Mouse (Mus musculus) olfactory bulb, adult 2 months (tissue): Measurements from ENCODE around the gene Abtb2. TPM values are rescaled to one million over a fixed set of nuclear protein-coding genes. Genes with fewer than 3 reads are reported as not detected.

Source experiments
- H3K27ac ChIP-seq: fragments of 200-500 bp; 2 replicates; pipeline ENCODE4 v1.5.1; 2012; ENCODE audit warnings: low read depth, low read length; ENCODE audit not compliant: insufficient read depth
- H3K4me1 ChIP-seq: fragments of 200-500 bp; 2 replicates; pipeline ENCODE4 v1.6.1; 2012; ENCODE audit warnings: low read length; ENCODE audit not compliant: control insufficient read depth, insufficient read depth
- H3K4me3 ChIP-seq: fragments of 200-500 bp; 2 replicates; pipeline ENCODE4 v1.5.1; 2012; ENCODE audit warnings: mild to moderate bottlenecking, low read depth, low read length, moderate library complexity; ENCODE audit not compliant: insufficient read depth
- CTCF ChIP-seq: fragments of 200-500 bp; IDR thresholded peaks from 2 replicates; pipeline ENCODE4 v1.5.1; 2012; ENCODE audit warnings: low read depth, mild to moderate bottlenecking, low read length, moderate library complexity; ENCODE audit not compliant: insufficient read depth
- POLR2A ChIP-seq: fragments of 200-500 bp; IDR thresholded peaks from 2 replicates; pipeline ENCODE4 v1.6.1; 2012; ENCODE audit warnings: mild to moderate bottlenecking, low read depth, low read length, moderate library complexity; ENCODE audit not compliant: insufficient read depth
- WGBS: fragments of 180-500 bp; shearing (Covaris S2); methylation state at CpG from one replicate; pipeline ENCODE4 v1.1.7; 2018; 5-methylcytosine and 5-hydroxymethylcytosine counted together
- polyA plus RNA-seq: library from polyadenylated mRNA; stranded (reverse); fragments of >200 nt; gene quantifications from 2 replicates; pipeline ENCODE4 v1.2.4, GENCODE M21; 2012; ENCODE audit warnings: low replicate concordance; ENCODE audit not compliant: missing spikeins, insufficient read depth, insufficient read length

Abtb2 gene
- polyA plus RNA-seq, 1 experiment, result not detected

- WGBS, result 60% methylated on average over 8 of the region's 8 CpGs
- TF ChIP-seq CTCF (peak; percentile 81), POLR2A (no peak)
- H3K27ac ChIP-seq, result no peak overlapping the region
- H3K4me3 ChIP-seq, result no peak overlapping the region
- H3K4me1 ChIP-seq, result no peaks in the 10 kb centered on the region
Measured at GRCm38 (mm10) chr2:103718594-103719291, 152.6 kb downstream of the Abtb2 start.

- H3K4me1 ChIP-seq, result no peaks in the 10 kb centered on the region
- H3K4me3 ChIP-seq, result no peak overlapping the region
- 93% methylated on average over 7 of the region's 7 CpGs for WGBS
- TF ChIP-seq CTCF (no peak), POLR2A (no peak)
- H3K27ac ChIP-seq, result no peak overlapping the region
Measured at GRCm38 (mm10) chr2:103719292-103719646, 153.2 kb downstream of the Abtb2 start.

GRCm38 (mm10) chr2:103724521-103724920 is 158.4 kb downstream of the Abtb2 start:
- TF ChIP-seq POLR2A (no peak), CTCF (no peak)
- H3K4me3 ChIP-seq, result no peak overlapping the region
- H3K4me1 ChIP-seq, result no peaks in the 10 kb centered on the region
- WGBS, result 87% methylated on average over 2 of the region's 2 CpGs
- H3K27ac ChIP-seq, result no peak overlapping the region

GRCm38 (mm10) chr2:103728027-103728540 is 162.0 kb downstream of the Abtb2 start:
- TF ChIP-seq POLR2A, result no peak
- TF ChIP-seq CTCF, result no peak
- 88% methylated on average over 12 of the region's 12 CpGs for WGBS

GRCm38 (mm10) chr2:103730999-103731398 is 164.9 kb downstream of the Abtb2 start:
- 60% methylated on average over 8 of the region's 8 CpGs for WGBS
- peaks cover 8% of the 10 kb centered on the region; the same call in 1 of the 2 replicates for H3K4me1 ChIP-seq
- H3K4me3 ChIP-seq, result no peak overlapping the region
- no peak for TF ChIP-seq POLR2A
- no peak for TF ChIP-seq CTCF
- no peak overlapping the region for H3K27ac ChIP-seq

More at GRCm38 (mm10) chr2:103728027-103728540, 162.0 kb downstream of the Abtb2 start:
- Histone ChIP-seq H3K4me3 (no peak overlapping the region), H3K27ac (no peak overlapping the region), H3K4me1 (peaks cover 8% of the 10 kb centered on the region; the same call in 1 of the 2 replicates)

- TF ChIP-seq CTCF, result no peak
- no peak for TF ChIP-seq POLR2A
- Histone ChIP-seq H3K4me3 (no peak overlapping the region), H3K27ac (no peak overlapping the region), H3K4me1 (peaks cover 8% of the 10 kb centered on the region; the same call in 1 of the 2 replicates)
- 92% methylated on average over 6 of the region's 6 CpGs for WGBS
Measured at GRCm38 (mm10) chr2:103731423-103731822, 165.3 kb downstream of the Abtb2 start.

- no peak for TF ChIP-seq CTCF
- no peak for TF ChIP-seq POLR2A
- 99% methylated on average over 6 of the region's 6 CpGs for WGBS
- peaks cover 6% of the 10 kb centered on the region; the same call in 1 of the 2 replicates for H3K4me1 ChIP-seq
- H3K27ac ChIP-seq, result no peak overlapping the region
- H3K4me3 ChIP-seq, result no peak overlapping the region
Measured at GRCm38 (mm10) chr2:103742821-103743220, 176.7 kb downstream of the Abtb2 start.

GRCm38 (mm10) chr2:103743536-103743935 is 177.4 kb downstream of the Abtb2 start:
- 93% methylated on average over 2 of the region's 2 CpGs for WGBS
- TF ChIP-seq POLR2A (no peak), CTCF (no peak)
- Histone ChIP-seq H3K4me1 (peaks cover 6% of the 10 kb centered on the region; the same call in 1 of the 2 replicates), H3K4me3 (no peak overlapping the region), H3K27ac (no peak overlapping the region)

- Histone ChIP-seq H3K4me1 (peaks cover 6% of the 10 kb centered on the region; the same call in 1 of the 2 replicates), H3K4me3 (no peak overlapping the region), H3K27ac (no peak overlapping the region)
- 83% methylated on average over 7 of the region's 7 CpGs for WGBS
- TF ChIP-seq POLR2A, result no peak
- TF ChIP-seq CTCF, result peak; percentile 37; the same call in 1 of the 2 replicates
Measured at GRCm38 (mm10) chr2:103743988-103744387, 177.9 kb downstream of the Abtb2 start.

GRCm38 (mm10) chr2:103745481-103745880 is 179.4 kb downstream of the Abtb2 start:
- WGBS, result 61% methylated on average over 5 of the region's 5 CpGs
- Histone ChIP-seq H3K4me1 (peaks cover 6% of the 10 kb centered on the region; the same call in 1 of the 2 replicates), H3K27ac (no peak overlapping the region), H3K4me3 (no peak overlapping the region)
- TF ChIP-seq CTCF (no peak), POLR2A (no peak)
